Mouse (Mus musculus): ENCODE results near the gene Urod.

GRCm38 (mm10) chr4:117002543-117003521, 8.6 kb upstream of the Urod start:
- TF ChIP-seq CTCF (IDR thresholded peaks at IDR 0.05; ENCODE audit: borderline replicate concordance, insufficient read depth, low read length) (peak; percentile 87), POLR2A (IDR thresholded peaks at IDR 0.05; ENCODE audit: low read depth, low read length) (no peak)

All from embryonic fibroblast, embryonic 13.5 days (primary cell).